Mouse (Mus musculus): ENCODE measurements around the gene Arhgap18. TPM values are rescaled to one million over a fixed set of nuclear protein-coding genes. Genes with fewer than 3 reads are reported as not detected.

Gene Arhgap18
- polyA plus RNA-seq, 1 experiment: 2.0 TPM

GRCm38 (mm10) chr10:26772624-26773540, 19.7 kb downstream of the Arhgap18 start:
- peak overlapping the region; percentile 35 for H3K4me3 ChIP-seq (ENCODE audit: insufficient read depth, poor library complexity, severe bottlenecking)
- H3K79me3 ChIP-seq (ENCODE audit: low read depth): no peaks in the 10 kb centered on the region
- H3K27me3 ChIP-seq (ENCODE audit: control insufficient read depth, insufficient read depth, insufficient read length): no peaks in the 10 kb centered on the region
- H3ac ChIP-seq (ENCODE audit: control insufficient read depth, insufficient read length, low read depth): peak overlapping the region; percentile 52
- no peaks in the 10 kb centered on the region for H3K36me3 ChIP-seq (ENCODE audit: control insufficient read depth, insufficient read depth)
- H3K79me2 ChIP-seq (ENCODE audit: control insufficient read depth, insufficient read depth): no peaks in the 10 kb centered on the region
- TF ChIP-seq USF1 (IDR thresholded peaks at IDR 0.05; ENCODE audit: low read depth) (no peak), CTCF (IDR thresholded peaks at IDR 0.05; ENCODE audit: control insufficient read depth, insufficient read depth, insufficient read length) (no peak), CEBPB (IDR thresholded peaks at IDR 0.05; ENCODE audit: low read depth) (no peak), MYOG (IDR thresholded peaks at IDR 0.05; ENCODE audit: control insufficient read depth, extremely low read depth, insufficient read length) (no peak), FOSL1 (IDR thresholded peaks at IDR 0.05; ENCODE audit: insufficient read depth, low read length, poor library complexity, severe bottlenecking) (no peak), MAX (IDR thresholded peaks at IDR 0.05) (no peak), MYOD1 (IDR thresholded peaks at IDR 0.05; ENCODE audit: control insufficient read depth, insufficient read length, low read depth) (no peak)

- Histone ChIP-seq H3K27me3 (ENCODE audit: control insufficient read depth, insufficient read depth, insufficient read length) (no peaks in the 10 kb centered on the region), H3K79me3 (ENCODE audit: low read depth) (no peaks in the 10 kb centered on the region), H3K4me3 (ENCODE audit: insufficient read depth, poor library complexity, severe bottlenecking) (no peak overlapping the region), H3ac (ENCODE audit: control insufficient read depth, insufficient read length, low read depth) (no peak overlapping the region), H3K79me2 (ENCODE audit: control insufficient read depth, insufficient read depth) (no peaks in the 10 kb centered on the region), H3K36me3 (ENCODE audit: control insufficient read depth, insufficient read depth) (no peaks in the 10 kb centered on the region)
- TF ChIP-seq CTCF (IDR thresholded peaks at IDR 0.05; ENCODE audit: control insufficient read depth, insufficient read depth, insufficient read length) (no peak), FOSL1 (IDR thresholded peaks at IDR 0.05; ENCODE audit: insufficient read depth, low read length, poor library complexity, severe bottlenecking) (no peak), USF1 (IDR thresholded peaks at IDR 0.05; ENCODE audit: low read depth) (no peak)
These were observed 20.3 kb downstream of the Arhgap18 start for GRCm38 (mm10) chr10:26773541-26773940.

- no peaks in the 10 kb centered on the region for H3K27me3 ChIP-seq (ENCODE audit: control insufficient read depth, insufficient read depth, insufficient read length)
- TF ChIP-seq MYOD1 (IDR thresholded peaks at IDR 0.05; ENCODE audit: control insufficient read depth, insufficient read length, low read depth) (no peak), USF1 (IDR thresholded peaks at IDR 0.05; ENCODE audit: low read depth) (no peak), FOSL1 (IDR thresholded peaks at IDR 0.05; ENCODE audit: insufficient read depth, low read length, poor library complexity, severe bottlenecking) (no peak), MAX (IDR thresholded peaks at IDR 0.05) (no peak)
- no peaks in the 10 kb centered on the region for H3K79me3 ChIP-seq (ENCODE audit: low read depth)
- no peak overlapping the region for H3K4me3 ChIP-seq (ENCODE audit: insufficient read depth, poor library complexity, severe bottlenecking)
- H3K36me3 ChIP-seq (ENCODE audit: control insufficient read depth, insufficient read depth): no peaks in the 10 kb centered on the region
- no peaks in the 10 kb centered on the region for H3K79me2 ChIP-seq (ENCODE audit: control insufficient read depth, insufficient read depth)
- no peak overlapping the region for H3ac ChIP-seq (ENCODE audit: control insufficient read depth, insufficient read length, low read depth)
These were observed 21.0 kb downstream of the Arhgap18 start for GRCm38 (mm10) chr10:26774266-26774665.

GRCm38 (mm10) chr10:26776443-26776842, 23.2 kb downstream of the Arhgap18 start:
- Histone ChIP-seq H3K27me3 (ENCODE audit: control insufficient read depth, insufficient read depth, insufficient read length) (no peaks in the 10 kb centered on the region), H3K4me3 (ENCODE audit: insufficient read depth, poor library complexity, severe bottlenecking) (no peak overlapping the region), H3K79me2 (ENCODE audit: control insufficient read depth, insufficient read depth) (no peaks in the 10 kb centered on the region), H3K36me3 (ENCODE audit: control insufficient read depth, insufficient read depth) (no peaks in the 10 kb centered on the region), H3ac (ENCODE audit: control insufficient read depth, insufficient read length, low read depth) (no peak overlapping the region), H3K79me3 (ENCODE audit: low read depth) (no peaks in the 10 kb centered on the region)
- TF ChIP-seq CTCF (IDR thresholded peaks at IDR 0.05; ENCODE audit: control insufficient read depth, insufficient read depth, insufficient read length) (no peak), MAX (IDR thresholded peaks at IDR 0.05) (peak; percentile 51), FOSL1 (IDR thresholded peaks at IDR 0.05; ENCODE audit: insufficient read depth, low read length, poor library complexity, severe bottlenecking) (no peak)

- H3ac ChIP-seq (ENCODE audit: control insufficient read depth, insufficient read length, low read depth): no peak overlapping the region
- no peaks in the 10 kb centered on the region for H3K79me2 ChIP-seq (ENCODE audit: control insufficient read depth, insufficient read depth)
- H3K79me3 ChIP-seq (ENCODE audit: low read depth): no peaks in the 10 kb centered on the region
- no peak overlapping the region for H3K4me3 ChIP-seq (ENCODE audit: insufficient read depth, poor library complexity, severe bottlenecking)
- no peak for TF ChIP-seq MYOG (IDR thresholded peaks at IDR 0.05; ENCODE audit: control insufficient read depth, extremely low read depth, insufficient read length)
- no peak for TF ChIP-seq MAX (IDR thresholded peaks at IDR 0.05)
- no peak for TF ChIP-seq USF1 (IDR thresholded peaks at IDR 0.05; ENCODE audit: low read depth)
- no peak for TF ChIP-seq MYOD1 (IDR thresholded peaks at IDR 0.05; ENCODE audit: control insufficient read depth, insufficient read length, low read depth)
- no peak for TF ChIP-seq FOSL1 (IDR thresholded peaks at IDR 0.05; ENCODE audit: insufficient read depth, low read length, poor library complexity, severe bottlenecking)
- TF ChIP-seq CEBPB (IDR thresholded peaks at IDR 0.05; ENCODE audit: low read depth): no peak
- H3K36me3 ChIP-seq (ENCODE audit: control insufficient read depth, insufficient read depth): no peaks in the 10 kb centered on the region
- H3K27me3 ChIP-seq (ENCODE audit: control insufficient read depth, insufficient read depth, insufficient read length): no peaks in the 10 kb centered on the region
These were observed 27.4 kb downstream of the Arhgap18 start for GRCm38 (mm10) chr10:26780581-26780980.

GRCm38 (mm10) chr10:26789680-26790079, 36.5 kb downstream of the Arhgap18 start:
- TF ChIP-seq CTCF (IDR thresholded peaks at IDR 0.05; ENCODE audit: control insufficient read depth, insufficient read depth, insufficient read length) (no peak), MYOD1 (IDR thresholded peaks at IDR 0.05; ENCODE audit: control insufficient read depth, insufficient read length, low read depth) (no peak), FOSL1 (IDR thresholded peaks at IDR 0.05; ENCODE audit: insufficient read depth, low read length, poor library complexity, severe bottlenecking) (no peak), CEBPB (IDR thresholded peaks at IDR 0.05; ENCODE audit: low read depth) (no peak), USF1 (IDR thresholded peaks at IDR 0.05; ENCODE audit: low read depth) (no peak)
- no peaks in the 10 kb centered on the region for H3K36me3 ChIP-seq (ENCODE audit: control insufficient read depth, insufficient read depth)
- no peaks in the 10 kb centered on the region for H3K79me2 ChIP-seq (ENCODE audit: control insufficient read depth, insufficient read depth)
- no peak overlapping the region for H3K4me3 ChIP-seq (ENCODE audit: insufficient read depth, poor library complexity, severe bottlenecking)
- H3K79me3 ChIP-seq (ENCODE audit: low read depth): no peaks in the 10 kb centered on the region
- no peaks in the 10 kb centered on the region for H3K27me3 ChIP-seq (ENCODE audit: control insufficient read depth, insufficient read depth, insufficient read length)
- H3ac ChIP-seq (ENCODE audit: control insufficient read depth, insufficient read length, low read depth): no peak overlapping the region
